Mouse (Mus musculus): ENCODE results near the gene B020031M17Rik. TPM values are rescaled to one million over a fixed set of nuclear protein-coding genes. Genes with fewer than 3 reads are reported as not detected.

B020031M17Rik gene
- not detected for total RNA-seq (2023)

DNA sequence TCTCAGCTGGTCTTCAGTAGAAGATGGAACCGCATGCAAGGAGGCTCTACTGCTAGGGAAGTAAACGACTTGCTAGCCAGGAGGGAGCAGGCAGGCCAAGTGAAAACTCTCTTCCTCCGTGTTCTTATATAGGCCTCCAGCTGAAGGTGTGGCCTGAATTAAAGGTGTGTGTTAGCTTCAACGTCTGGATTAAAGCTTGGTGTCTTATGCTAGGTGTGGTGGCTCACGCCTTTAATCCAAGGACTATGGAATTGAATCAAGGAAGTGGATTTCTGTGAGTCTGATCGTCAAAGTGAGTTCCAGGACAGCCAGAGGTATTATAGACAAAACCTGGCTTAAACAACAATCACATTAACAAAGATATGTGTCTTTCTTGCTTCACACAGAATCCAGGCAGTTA lies at the start of gene B020031M17Rik:
Gene B020031M17Rik (minus strand): TSS at position 101 of the 400 bp plus-strand sequence.

DNA sequence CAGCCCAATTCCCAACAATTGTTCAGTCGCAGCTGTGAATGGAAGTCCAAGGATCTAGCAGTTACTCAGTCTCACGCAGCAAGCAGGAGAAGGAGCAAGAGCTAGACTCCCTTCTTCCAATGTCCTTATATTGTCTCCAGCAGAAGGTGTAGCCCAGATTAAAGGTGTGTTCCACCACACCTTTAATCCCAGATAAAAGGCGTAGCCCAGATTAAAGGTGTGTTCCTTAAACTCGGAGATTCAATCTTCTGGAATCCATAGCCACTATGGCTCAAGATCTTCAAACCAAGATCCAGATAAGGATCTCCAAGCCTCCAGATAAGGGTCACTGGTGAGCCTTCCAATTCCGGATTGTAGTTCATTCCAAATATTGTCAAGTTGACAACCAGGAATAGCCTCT lies 21.4 kb downstream of the B020031M17Rik start, which contains the start of gene Gm21761:
Gene Gm21761 (minus strand): TSS at position 101 of the 400 bp plus-strand sequence.

Other genes starting within 250 kb of the B020031M17Rik start
- gene Nim1k, start 194.9 kb downstream of the B020031M17Rik start, total RNA-seq (2023): under 1 TPM in 1 of 2 experiments, not detected in 1; 0.20 TPM
- 10 to 100 TPM; 72.1 to 85.0 TPM for gene Zfp131, start 159.9 kb downstream of the B020031M17Rik start, total RNA-seq (2023)
- gene AF067063, start 120.6 kb downstream of the B020031M17Rik start, total RNA-seq (2023): not detected
- gene D13Ertd608e, start 114.8 kb downstream of the B020031M17Rik start, total RNA-seq (2023): not detected
- gene Tcstv1, start 56.0 kb downstream of the B020031M17Rik start, total RNA-seq (2023): not detected
- gene Gm21761, start 21.5 kb downstream of the B020031M17Rik start, total RNA-seq (2023): not detected
- not detected for gene Gm36079, start 76.2 kb upstream of the B020031M17Rik start, total RNA-seq (2023)
- under 1 TPM in 1 of 2 experiments, not detected in 1; 0.26 TPM for gene Gm21188, start 101.4 kb upstream of the B020031M17Rik start, total RNA-seq (2023)
- not detected for gene Gm20767, start 189.4 kb upstream of the B020031M17Rik start, total RNA-seq (2023)
- not detected for gene Gm21818, start 221.6 kb upstream of the B020031M17Rik start, total RNA-seq (2023)

Measured in B cell, adult 67 days (primary cell).